Mouse (Mus musculus): ENCODE measurements around the gene Tmem217.
"Not testable (repeated sequence)": the region's sequence is repeated elsewhere in the genome, so short reads cannot be mapped to it uniquely, and the experiment has no call there.

The Tmem217 gene

DNA sequence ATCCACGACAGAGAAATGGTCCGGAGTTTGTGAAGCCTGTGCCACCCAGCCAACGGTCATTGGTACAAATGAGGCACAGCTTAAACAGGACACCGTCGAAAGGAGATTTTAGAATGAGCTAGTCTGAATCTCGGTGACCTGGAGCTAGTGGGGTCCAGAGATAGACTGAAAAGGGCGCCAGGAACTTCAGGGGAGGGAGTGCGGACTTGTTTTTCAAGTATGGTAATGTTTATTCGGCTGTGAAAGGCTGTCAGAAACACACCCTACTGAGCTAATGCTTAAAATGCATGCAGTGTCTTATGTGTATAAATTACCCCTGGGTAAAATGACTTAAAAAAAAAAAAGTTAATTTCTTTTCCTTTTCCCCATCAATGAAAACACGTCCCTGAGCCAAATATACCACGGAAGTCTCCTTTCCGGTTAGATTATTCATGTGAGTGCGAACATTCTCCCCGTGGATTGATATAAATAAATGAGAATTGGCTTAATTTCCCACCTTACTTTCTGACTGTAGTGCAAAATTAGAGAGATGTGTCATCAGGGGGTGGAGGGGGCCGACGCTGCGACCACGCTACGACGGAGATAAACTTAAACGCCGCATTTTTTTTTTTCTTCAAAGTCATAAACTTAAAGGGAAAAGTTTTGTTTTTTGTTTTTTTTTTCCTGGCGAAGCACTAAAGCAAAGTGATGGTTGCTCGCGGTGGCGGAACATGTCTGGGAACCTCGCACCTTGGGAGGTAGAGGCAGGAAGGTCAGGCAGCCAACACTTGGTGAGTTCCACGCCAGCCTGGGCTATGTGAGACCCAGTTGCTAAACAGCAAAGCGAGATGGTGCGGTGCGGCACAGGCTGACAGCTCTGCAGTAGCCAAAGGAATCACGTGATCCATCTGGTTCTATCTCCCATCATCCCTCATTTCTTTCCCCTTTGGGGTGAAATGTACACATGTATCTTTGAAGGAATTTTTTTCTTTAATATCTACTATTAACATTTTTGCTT lies 49.2 kb downstream of the Tmem217 start:
- no peak for DNase-seq (ENCODE audit: low read depth, low spot score)

DNA sequence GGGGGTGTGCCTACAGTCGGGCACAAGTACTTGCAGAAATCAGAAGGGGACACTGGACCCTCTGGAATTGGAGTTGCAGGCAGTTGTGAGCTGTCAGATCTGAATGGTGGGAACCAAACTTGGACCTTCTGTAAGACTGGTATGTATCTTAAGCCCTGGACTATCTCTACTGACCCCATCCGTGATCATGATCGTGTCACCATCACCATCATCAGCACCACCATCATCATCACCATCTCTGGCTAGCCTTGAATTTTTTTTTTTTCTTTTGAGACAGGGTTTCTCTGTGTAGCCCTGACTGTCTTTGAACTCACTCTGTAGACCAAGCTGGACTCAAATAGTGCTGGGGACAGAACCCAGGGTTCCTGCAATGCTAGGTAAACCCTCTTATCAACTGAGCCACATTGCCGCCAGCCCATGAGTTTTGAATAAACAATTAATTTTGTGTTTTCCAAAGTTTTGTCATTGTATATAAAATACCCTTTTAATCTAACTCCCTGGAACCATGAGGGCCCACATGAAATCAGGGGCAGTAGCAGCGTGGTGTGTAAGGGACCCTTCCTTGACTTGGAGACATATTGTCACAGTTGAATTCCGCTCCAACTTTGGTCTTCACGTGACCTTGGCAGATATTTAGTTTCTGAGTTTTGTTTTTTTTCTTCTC lies 50.0 kb downstream of the Tmem217 start:
- DNase-seq (ENCODE audit: low read depth, low spot score): no peak

- no peak for DNase-seq (ENCODE audit: low read depth, low spot score)
Observed at GRCm38 (mm10) chr17:29500802-29501469, 51.2 kb downstream of the Tmem217 start.

DNA sequence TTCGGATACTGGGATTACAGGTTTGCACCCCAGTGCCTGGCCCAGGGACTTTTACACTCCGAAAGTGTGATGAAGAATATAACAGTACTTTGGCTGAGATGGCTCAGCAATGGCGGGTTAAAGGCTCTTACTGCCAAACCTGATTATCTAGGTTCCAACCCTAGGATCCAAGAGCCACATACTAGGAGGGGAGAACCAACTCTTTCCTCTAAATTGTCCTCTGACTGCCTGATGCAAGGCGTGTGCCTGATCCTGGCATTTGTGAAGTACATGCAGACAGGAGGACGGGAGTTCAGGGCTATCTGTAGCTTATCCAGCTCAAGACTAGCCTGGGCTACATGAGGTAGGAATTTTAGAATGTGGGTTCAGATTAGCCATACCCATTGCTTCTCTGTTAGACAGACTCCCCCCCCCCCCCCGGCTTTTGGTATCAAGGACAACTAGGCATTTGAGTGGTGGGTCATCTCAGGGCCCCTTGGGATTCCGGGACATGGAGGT lies 51.9 kb downstream of the Tmem217 start:
- no peak for DNase-seq (ENCODE audit: low read depth, low spot score)

- no peak for DNase-seq (ENCODE audit: low read depth, low spot score)
Observed at GRCm38 (mm10) chr17:29499511-29499910, 52.7 kb downstream of the Tmem217 start.

DNA sequence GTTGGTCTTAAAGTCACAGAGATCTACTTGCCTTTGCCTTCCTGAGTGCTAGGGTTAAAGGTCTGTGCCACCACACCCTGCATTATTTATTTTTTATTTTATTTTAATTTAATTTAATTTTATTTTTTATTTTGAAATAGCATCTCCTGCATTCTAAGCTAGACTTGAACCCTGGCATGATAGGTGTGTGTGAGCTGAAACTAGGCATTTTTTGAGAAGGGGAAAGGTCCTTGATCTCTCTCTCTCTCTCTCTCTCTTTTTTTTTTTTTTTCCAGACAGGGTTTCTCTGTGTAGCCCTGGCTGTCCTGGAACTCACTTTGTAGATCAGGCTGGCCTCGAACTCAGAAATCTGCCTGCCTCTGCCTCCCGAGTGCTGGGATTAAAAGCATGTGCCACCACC lies 53.2 kb downstream of the Tmem217 start:
- not testable (repeated sequence) for DNase-seq (ENCODE audit: low read depth, low spot score)

GRCm38 (mm10) chr17:29498028-29498427 lies 54.2 kb downstream of the Tmem217 start:
- DNase-seq (ENCODE audit: low read depth, low spot score): no peak

DNA sequence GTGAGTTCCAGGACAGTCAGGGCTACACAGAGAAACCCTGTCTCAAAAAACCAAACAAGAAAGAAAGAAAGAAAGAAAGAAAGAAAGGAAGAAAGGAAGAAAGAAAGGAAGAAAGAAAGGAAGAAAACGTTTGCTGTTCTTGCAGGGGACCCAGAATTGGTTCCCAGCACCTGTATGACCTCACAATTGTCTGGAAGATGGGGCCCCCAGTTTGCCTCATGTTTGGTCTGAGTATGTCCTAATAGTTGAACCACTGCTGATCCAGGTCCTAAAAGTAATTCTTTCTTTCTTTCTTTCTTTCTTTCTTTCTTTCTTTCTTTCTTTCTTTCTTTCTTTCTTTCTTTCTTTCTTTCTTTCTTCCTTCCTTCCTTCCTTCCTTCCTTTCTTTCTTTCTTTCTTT lies 54.7 kb downstream of the Tmem217 start:
- DNase-seq (ENCODE audit: low read depth, low spot score): not testable (repeated sequence)

- no peak for DNase-seq (ENCODE audit: low read depth, low spot score)
Observed at GRCm38 (mm10) chr17:29497071-29497354, 55.2 kb downstream of the Tmem217 start.

- DNase-seq (ENCODE audit: low read depth, low spot score): no peak
Observed at GRCm38 (mm10) chr17:29496211-29497070, 55.7 kb downstream of the Tmem217 start.

DNA sequence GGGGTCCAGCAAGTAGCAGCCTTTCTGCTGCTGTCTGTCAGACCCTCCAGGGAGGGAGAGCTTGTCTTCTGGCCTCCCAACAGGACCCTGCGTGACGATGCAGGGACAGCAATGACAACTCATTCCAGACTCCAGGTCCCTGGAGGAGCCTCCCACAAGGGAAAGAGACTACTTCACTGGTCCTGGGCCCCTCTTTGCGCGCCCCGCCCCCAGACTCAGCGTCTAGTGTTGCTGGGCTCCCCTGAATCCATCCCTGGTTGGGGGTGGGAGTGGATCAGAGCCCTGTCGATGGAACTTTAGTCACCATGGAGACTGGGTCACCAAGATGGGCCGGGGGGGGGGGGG lies 57.5 kb downstream of the Tmem217 start:
- no peak for DNase-seq (ENCODE audit: low read depth, low spot score)

GRCm38 (mm10) chr17:29494062-29494731 lies 58.0 kb downstream of the Tmem217 start:
- no peak for DNase-seq (ENCODE audit: low read depth, low spot score)

- no peak for DNase-seq (ENCODE audit: low read depth, low spot score)
Observed at GRCm38 (mm10) chr17:29493461-29493980, 58.7 kb downstream of the Tmem217 start.

DNA sequence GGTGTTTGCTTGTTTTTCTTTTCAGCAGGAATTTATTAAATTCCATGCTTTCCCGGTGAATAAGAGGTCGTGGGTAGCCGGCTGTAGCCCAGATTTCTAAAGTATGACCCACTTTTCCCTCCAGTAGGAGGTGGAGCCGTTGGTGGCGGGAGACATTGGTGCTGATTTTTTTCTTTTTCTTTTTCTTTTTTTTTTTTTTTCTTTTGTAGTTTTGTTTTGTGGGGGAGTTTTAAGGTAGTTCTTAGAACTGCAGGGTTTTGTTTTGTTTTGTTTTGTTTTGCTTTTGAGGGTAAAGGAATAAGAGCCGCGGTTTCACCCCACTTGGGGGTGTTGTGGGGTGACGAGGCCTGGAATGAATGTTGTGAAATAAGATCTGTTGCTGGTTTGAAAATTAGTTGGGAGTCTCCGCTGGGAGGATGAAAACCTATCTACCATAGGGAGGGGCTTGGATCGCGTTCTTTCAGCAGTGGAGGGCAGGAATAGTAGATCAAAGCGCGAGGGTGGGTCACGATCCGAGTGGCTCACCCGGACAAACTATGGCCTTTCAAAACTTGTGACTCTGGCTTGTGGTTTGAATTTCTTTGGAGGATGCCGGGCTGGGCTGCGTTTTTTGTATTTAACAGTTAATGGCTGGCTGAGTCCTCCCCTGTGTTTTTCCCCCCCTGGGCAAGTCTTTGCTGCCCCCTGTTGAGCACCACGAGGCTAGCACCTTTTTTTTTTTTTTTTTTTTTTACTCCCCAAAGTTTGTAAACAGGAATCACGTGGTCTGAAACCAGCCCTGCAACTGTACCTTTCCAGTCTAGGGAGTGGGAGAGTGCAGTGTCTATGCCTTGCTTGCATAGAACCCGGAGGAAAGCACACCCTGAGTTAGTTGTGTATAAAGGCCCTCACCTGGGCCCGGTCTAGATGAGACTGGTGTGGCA lies 59.7 kb downstream of the Tmem217 start:
- DNase-seq (ENCODE audit: low read depth, low spot score): no peak

GRCm38 (mm10) chr17:29491591-29492268 lies 60.5 kb downstream of the Tmem217 start:
- DNase-seq (ENCODE audit: low read depth, low spot score): no peak

DNA sequence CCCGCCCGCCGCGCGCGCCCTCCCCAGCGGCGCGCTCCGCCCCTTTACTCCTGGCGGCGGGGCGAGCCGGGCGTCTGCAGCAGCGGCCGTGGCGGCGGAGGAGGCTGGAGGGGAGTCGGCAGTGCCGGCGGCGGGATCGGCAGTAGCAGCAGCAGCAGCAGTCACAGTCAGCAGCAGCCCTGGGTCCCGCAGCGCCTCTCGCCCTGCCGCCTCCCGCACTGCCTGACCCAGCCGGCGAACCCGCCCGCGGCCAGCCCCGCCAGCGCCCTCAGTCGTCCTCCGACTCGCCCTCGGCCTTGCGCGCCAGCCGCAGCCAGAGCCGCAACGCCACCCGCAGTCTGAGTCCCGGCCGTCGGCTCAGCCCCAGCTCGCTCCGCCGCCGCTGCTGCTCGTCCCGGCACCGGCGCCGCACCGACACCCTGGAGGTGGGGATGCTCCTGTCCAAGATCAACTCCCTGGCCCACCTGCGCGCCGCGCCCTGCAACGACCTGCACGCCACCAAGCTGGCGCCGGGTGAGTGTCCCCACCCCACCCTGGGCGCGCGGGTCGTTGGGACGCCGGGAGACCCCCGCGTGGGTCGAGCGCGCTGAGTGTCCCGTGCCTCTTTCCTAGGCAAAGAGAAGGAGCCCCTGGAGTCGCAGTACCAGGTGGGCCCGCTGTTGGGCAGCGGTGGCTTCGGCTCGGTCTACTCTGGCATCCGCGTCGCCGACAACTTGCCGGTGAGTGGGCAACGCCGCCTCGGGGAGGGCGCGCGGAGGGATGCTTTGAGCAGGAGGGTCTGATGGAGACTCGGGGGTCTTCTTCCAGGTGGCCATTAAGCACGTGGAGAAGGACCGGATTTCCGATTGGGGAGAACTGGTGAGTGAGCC lies 61.2 kb downstream of the Tmem217 start, which contains the start of gene Pim1:
Gene Pim1 (plus strand): TSS at position 41 of the 869 bp plus-strand sequence.
- no peak for DNase-seq (ENCODE audit: low read depth, low spot score)

DNA sequence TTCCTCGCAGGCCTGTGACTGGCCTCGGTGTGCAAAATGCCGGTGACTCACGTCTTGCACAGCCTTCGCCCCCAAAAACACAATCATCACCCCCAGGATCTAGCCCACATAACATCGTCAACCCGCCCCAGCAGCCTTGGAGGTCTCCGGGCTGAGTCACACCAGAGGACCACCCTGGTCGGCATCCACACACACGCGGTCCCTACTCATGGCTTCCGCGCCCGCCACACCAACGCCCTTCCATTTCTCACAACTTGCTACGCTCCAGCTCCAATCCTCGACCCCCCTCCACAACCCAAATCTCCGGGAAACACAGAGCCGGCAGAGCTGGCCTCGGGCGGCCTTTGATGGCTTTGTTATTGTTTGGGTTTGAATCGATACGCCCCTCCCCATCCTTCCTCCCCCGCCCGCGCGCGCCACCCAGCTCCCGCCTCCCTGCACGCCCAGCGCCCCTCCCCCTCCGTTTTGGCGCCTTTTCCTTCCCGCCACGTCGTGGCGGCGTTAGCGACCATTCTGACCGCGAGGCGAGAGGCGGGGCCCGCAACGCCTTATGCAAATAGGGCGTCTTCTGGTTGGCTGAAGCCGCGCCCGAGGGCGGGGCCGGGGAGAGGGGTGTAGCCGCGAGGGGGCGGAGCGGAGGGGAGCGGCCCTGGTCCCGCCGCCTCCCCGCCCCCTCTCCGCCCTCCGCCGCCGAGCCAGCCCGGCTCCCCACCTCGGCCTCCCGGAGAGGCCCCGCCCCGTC lies 62.0 kb downstream of the Tmem217 start:
- peak; percentile 98 for DNase-seq (ENCODE audit: low read depth, low spot score)
